Mouse (Mus musculus) thymus, postnatal 0 days (tissue): ENCODE measurements around the gene Tcaf1. TPM values are rescaled to one million over a fixed set of nuclear protein-coding genes. Genes with fewer than 3 reads are reported as not detected.

ENCODE experiments used
- polyA plus RNA-seq: library from polyadenylated mRNA; unstranded; fragments of >200 nt; fragmentation: Nextera tagmentation; extraction: Ambion mirVana; gene quantifications from 2 replicates; pipeline ENCODE4 v1.2.1, GENCODE M21; 2015

Tcaf1 gene
- polyA plus RNA-seq, 1 experiment from 2014 or later = 4.3 TPM

Other genes starting within 250 kb of the Tcaf1 start
- not detected in 2 replicates for gene Olfr458, start 244.9 kb downstream of the Tcaf1 start, polyA plus RNA-seq
- not detected in 2 replicates for gene Olfr457, start 233.8 kb downstream of the Tcaf1 start, polyA plus RNA-seq
- not detected in 2 replicates for gene Olfr456, start 222.9 kb downstream of the Tcaf1 start, polyA plus RNA-seq
- not detected in 2 replicates for gene Olfr455, start 162.5 kb downstream of the Tcaf1 start, polyA plus RNA-seq
- not detected in 2 replicates for gene Tcaf3, start 112.4 kb downstream of the Tcaf1 start, polyA plus RNA-seq
- gene Tcaf2, start 64.8 kb downstream of the Tcaf1 start, polyA plus RNA-seq = 5.2 and 5.3 TPM in 2 replicates
- not detected in 2 replicates for gene Olfr453, start 29.3 kb upstream of the Tcaf1 start, polyA plus RNA-seq
- gene Olfr38, start 46.3 kb upstream of the Tcaf1 start, polyA plus RNA-seq = not detected in 2 replicates
- gene Olfr452, start 75.0 kb upstream of the Tcaf1 start, polyA plus RNA-seq = not detected in 2 replicates
- gene Olfr450, start 101.9 kb upstream of the Tcaf1 start, polyA plus RNA-seq = not detected in 2 replicates
- gene Olfr449, start 124.3 kb upstream of the Tcaf1 start, polyA plus RNA-seq = not detected in 2 replicates
- gene Olfr448, start 180.4 kb upstream of the Tcaf1 start, polyA plus RNA-seq = not detected in 2 replicates
- not detected in 2 replicates for gene Olfr447, start 198.8 kb upstream of the Tcaf1 start, polyA plus RNA-seq
- gene Olfr446, start 211.3 kb upstream of the Tcaf1 start, polyA plus RNA-seq = not detected in 2 replicates
- gene Olfr444, start 239.0 kb upstream of the Tcaf1 start, polyA plus RNA-seq = not detected in 2 replicates